ENCODE assay signal across 26 mouse cellular contexts in genomic region chr13:55704301-55704700, GRCm38 (mm10). TPM values are rescaled to one million over a fixed set of nuclear protein-coding genes. Genes with fewer than 3 reads are reported as not detected.
DNase-seq lines count a peak whose midpoint lies in the region; TF ChIP-seq lines count a peak whose summit lies in the region.
"Had no signal": no experiment of that assay in that cellular context is flagged by ENCODE, and none has a peak within 500 bp of the region (broad histone marks: within the 10 kb centered on the region; RNA-seq: fewer than 3 reads in every experiment).

No protein-coding gene starts in this region.

- peaks cover 22% of the 10 kb centered on the region for H3K79me2 ChIP-seq in CH12.LX (replicated peaks; ENCODE audit: control insufficient read depth, extremely low read depth, insufficient read depth, poor library complexity, severe bottlenecking)

- H3K27ac ChIP-seq in CH12.LX (ENCODE audit: insufficient read depth, low read depth): no peak overlapping the region
- 0 out of 2 replicates have a peak overlapping the region, but pooled peaks have one; percentile 13 for H3K27ac ChIP-seq in bone marrow macrophage, adult 2 months (ENCODE audit: insufficient read depth, low read depth, low read length)
- H3K27ac ChIP-seq: embryonic facial prominence, embryonic 10.5 days; embryonic facial prominence, embryonic 13.5 days; forebrain, embryonic 12.5 days; forebrain, embryonic 15.5 days; heart, embryonic 10.5 days; heart, embryonic 13.5 days; hindbrain, embryonic 12.5 days; hindbrain, embryonic 15.5 days; intestine, embryonic 15.5 days had no signal

- peaks cover 3 to 28% of the 10 kb centered on the region in 2 experiments; a peak in 3 of 4 replicates for H3K4me1 ChIP-seq in CH12.LX (ENCODE audit: control insufficient read depth in 1 of 2, insufficient read depth in 2 of 2)
- peaks cover 16% of the 10 kb centered on the region for H3K4me1 ChIP-seq in bone marrow macrophage, adult 2 months (ENCODE audit: control insufficient read depth, insufficient read depth, low read length)
- H3K4me1 ChIP-seq: embryonic facial prominence, embryonic 10.5 days; embryonic facial prominence, embryonic 13.5 days; forebrain, embryonic 12.5 days; forebrain, embryonic 15.5 days; heart, embryonic 10.5 days; hindbrain, embryonic 12.5 days; hindbrain, embryonic 15.5 days; intestine, embryonic 15.5 days had no signal

- DNase-seq in CH12.LX (ENCODE audit: extremely low read depth) (peak; percentile 79), NIH3T3 (ENCODE audit: low read depth) (peak; percentile 20)
- no peak for DNase-seq in spleen, postnatal 10 days (ENCODE audit: low spot score in 2 of 2)
- DNase-seq in adrenal gland, postnatal 36 days: no peak
- no peak for DNase-seq in heart, adult 9 months (ENCODE audit: low spot score in 2 of 2)
- DNase-seq: adrenal gland, postnatal 10 days; B cell, adult 2 months; cerebellum, adult 11-12 months; cerebellum, adult 8-10 months; cerebellum, postnatal 10 days; cerebellum, postnatal 36 days; embryo, embryonic 11 days; gastrocnemius, postnatal 25 days; heart, adult 18-20 months; kidney, adult 11 months had no signal

- TF ChIP-seq EP300 in CH12.LX (IDR thresholded peaks at IDR 0.05; ENCODE audit: low read length): no peak

- TF ChIP-seq CTCF in CH12.LX (conservative IDR thresholded peaks at IDR 0.05 in 1 of 2, IDR thresholded peaks at IDR 0.05 in 1 of 2; ENCODE audit: low read depth in 2 of 2, low read length in 2 of 2): no peak
- no peak for TF ChIP-seq CTCF in bone marrow macrophage, adult 2 months (IDR thresholded peaks at IDR 0.05; ENCODE audit: low read depth, low read length)

- in situ Hi-C loops in CH12.LX (cut with MboI; ENCODE audit: low pct_ligation_motif_present, low pct_unique_long_range_greater_than_20kb, low sequenced_read_pairs): no loop called here

- H3K9me3 ChIP-seq in CH12.LX (replicated peaks; ENCODE audit: low read length): peaks cover 6% of the 10 kb centered on the region
- H3K9me3 ChIP-seq: embryonic facial prominence, embryonic 13.5 days; forebrain, embryonic 12.5 days; forebrain, embryonic 15.5 days; heart, embryonic 10.5 days; hindbrain, embryonic 12.5 days; hindbrain, embryonic 15.5 days; intestine, embryonic 15.5 days had no signal

- TF ChIP-seq POLR2A in CH12.LX (IDR thresholded peaks at IDR 0.05; ENCODE audit: low read depth, low read length): no peak
- TF ChIP-seq POLR2A in bone marrow macrophage, adult 2 months (IDR thresholded peaks at IDR 0.05; ENCODE audit: borderline replicate concordance, low read depth, low read length): no peak

- H3K4me3 ChIP-seq in CH12.LX (replicated peaks in 1 of 3; ENCODE audit: low read depth in 2 of 3, low read length in 2 of 3, poor library complexity in 1 of 3): no peak overlapping the region
- H3K4me3 ChIP-seq in bone marrow macrophage, adult 2 months (ENCODE audit: insufficient read depth, low read length): no peak overlapping the region
- H3K4me3 ChIP-seq: embryonic facial prominence, embryonic 10.5 days; embryonic facial prominence, embryonic 13.5 days; erythroblast, embryonic 14.5 days; forebrain, embryonic 12.5 days; forebrain, embryonic 15.5 days; heart, embryonic 10.5 days; heart, embryonic 13.5 days; hindbrain, embryonic 12.5 days; hindbrain, embryonic 15.5 days; intestine, embryonic 15.5 days had no signal

- dilution Hi-C loops in CH12.LX (cut with MboI; ENCODE audit: extremely low pct_ligation_motif_present, extremely low pct_unique_long_range_greater_than_20kb, low sequenced_read_pairs): no loop called here

- no peak overlapping the region for H3K9ac ChIP-seq in CH12.LX (ENCODE audit: insufficient read depth, low read depth)
- H3K9ac ChIP-seq: embryonic facial prominence, embryonic 13.5 days; forebrain, embryonic 12.5 days; forebrain, embryonic 15.5 days; heart, embryonic 13.5 days; hindbrain, embryonic 12.5 days; hindbrain, embryonic 15.5 days; intestine, embryonic 15.5 days had no signal

- H3K36me3 ChIP-seq in CH12.LX (replicated peaks in 1 of 2; ENCODE audit: control insufficient read depth in 1 of 2, insufficient read depth in 1 of 2, low read length in 1 of 2): peaks cover 28 to 54% of the 10 kb centered on the region in 2 experiments

- no peak overlapping the region for H3K4me2 ChIP-seq in CH12.LX (ENCODE audit: insufficient read depth, low read depth, poor library complexity, severe bottlenecking)
- H3K4me2 ChIP-seq: embryonic facial prominence, embryonic 13.5 days; forebrain, embryonic 12.5 days; forebrain, embryonic 15.5 days; heart, embryonic 13.5 days; hindbrain, embryonic 12.5 days; hindbrain, embryonic 15.5 days; intestine, embryonic 15.5 days had no signal

- no peaks in the 10 kb centered on the region for H3K27me3 ChIP-seq in CH12.LX (replicated peaks)
- H3K27me3 ChIP-seq: embryonic facial prominence, embryonic 13.5 days; forebrain, embryonic 12.5 days; forebrain, embryonic 15.5 days; heart, embryonic 13.5 days; hindbrain, embryonic 12.5 days; hindbrain, embryonic 15.5 days; intestine, embryonic 15.5 days had no signal

- no peak for TF ChIP-seq RAD21 in CH12.LX (IDR thresholded peaks at IDR 0.05; ENCODE audit: low read depth, low read length)

TF ChIP-seq in CH12.LX, 34 proteins besides CTCF, POLR2A, EP300 and RAD21:
- TF ChIP-seq BHLHE40 (IDR thresholded peaks at IDR 0.05; ENCODE audit: low read depth, low read length): no peak
- TF ChIP-seq TCF12 (IDR thresholded peaks at IDR 0.05; ENCODE audit: low read depth, low read length): no peak
- no peak for TF ChIP-seq POLR2AphosphoS2 (IDR thresholded peaks at IDR 0.05; ENCODE audit: low read depth, low read length)
- no peak for TF ChIP-seq MAFK (IDR thresholded peaks at IDR 0.05; ENCODE audit: insufficient replicate concordance, low read length)
- no peak for TF ChIP-seq E2F4 (IDR thresholded peaks at IDR 0.05; ENCODE audit: insufficient replicate concordance, low read depth, low read length)
- TF ChIP-seq NELFE (IDR thresholded peaks at IDR 0.05; ENCODE audit: low read depth, low read length): no peak
- no peak for TF ChIP-seq KAT2A (IDR thresholded peaks at IDR 0.05; ENCODE audit: insufficient replicate concordance, low read length)
- no peak for TF ChIP-seq GABPA (IDR thresholded peaks at IDR 0.05; ENCODE audit: insufficient replicate concordance, low read depth, low read length)
- TF ChIP-seq SIN3A (IDR thresholded peaks at IDR 0.05; ENCODE audit: low read length): no peak
- TF ChIP-seq ZKSCAN1 (IDR thresholded peaks at IDR 0.05; ENCODE audit: borderline replicate concordance, low read depth, low read length): no peak
- no peak for TF ChIP-seq MAX (IDR thresholded peaks at IDR 0.05; ENCODE audit: low read length)

RNA-seq across cellular contexts. Expression of gene Txndc15, which starts 10.1 kb away (rescaled TPM):
- total RNA-seq in CH12.LX (2012; rRNA removed): 34.6 and 39.7 TPM in 2 replicates
- 48.7 and 51.2 TPM in 2 replicates for total RNA-seq in CH12.LX (2014; rRNA removed)
- polyA plus RNA-seq in CH12.LX (2012; ENCODE audit: insufficient read length, low read depth): 37.4 and 45.2 TPM in 2 replicates
- 51.5 and 54.5 TPM in 2 replicates for polyA plus RNA-seq in bone marrow macrophage, adult 2 months (2012; ENCODE audit: insufficient read depth, insufficient read length, missing spikeins)
- total RNA-seq in adrenal gland, postnatal 36 days (2021): 10 to 100 TPM; 68.2 to 73.5 TPM

RNA-seq across cellular contexts. Expression of gene B230219D22Rik, which starts 11.4 kb away (rescaled TPM):
- 22.1 and 23.2 TPM in 2 replicates for total RNA-seq in CH12.LX (2012; rRNA removed)
- 35.0 and 36.1 TPM in 2 replicates for total RNA-seq in CH12.LX (2014; rRNA removed)
- polyA plus RNA-seq in CH12.LX (2012; ENCODE audit: insufficient read length, low read depth): 25.0 and 25.7 TPM in 2 replicates
- 46.8 and 50.4 TPM in 2 replicates for polyA plus RNA-seq in bone marrow macrophage, adult 2 months (2012; ENCODE audit: insufficient read depth, insufficient read length, missing spikeins)
- total RNA-seq in adrenal gland, postnatal 36 days (2021): 10 to 100 TPM; 63.5 to 65.7 TPM

RNA-seq across cellular contexts. Expression of gene Pcbd2, which starts 22.9 kb away (rescaled TPM):
- total RNA-seq in CH12.LX (2012; rRNA removed): 28.6 and 32.1 TPM in 2 replicates
- 19.0 and 20.6 TPM in 2 replicates for total RNA-seq in CH12.LX (2014; rRNA removed)
- polyA plus RNA-seq in CH12.LX (2012; ENCODE audit: insufficient read length, low read depth): 44.9 and 45.0 TPM in 2 replicates
- 55.0 and 57.0 TPM in 2 replicates for polyA plus RNA-seq in bone marrow macrophage, adult 2 months (2012; ENCODE audit: insufficient read depth, insufficient read length, missing spikeins)
- total RNA-seq in adrenal gland, postnatal 36 days (2021): 10 to 100 TPM; 72.3 to 77.4 TPM

Comparison
In these comparisons a context has a peak if more than half of its experiments do, and no peak if none do; other contexts are left out.
1. DNase-seq: peak in CH12.LX (single experiment) and NIH3T3 (single experiment); none in spleen, postnatal 10 days (0 of 2), adrenal gland, postnatal 36 days (0 of 2) and heart, adult 9 months (0 of 2).